Mouse (Mus musculus): ENCODE measurements around the gene N6amt1.

The N6amt1 gene

GRCm38 (mm10) chr16:87387444-87387977, 33.5 kb downstream of the N6amt1 start:
- DNase-seq = no peak

- DNase-seq = peak; percentile 18 to 60
These were observed 40.0 kb downstream of the N6amt1 start for GRCm38 (mm10) chr16:87393813-87394548.

GRCm38 (mm10) chr16:87405001-87405400, 51.0 kb downstream of the N6amt1 start:
- DNase-seq = peak; percentile 18 to 24
